Mouse (Mus musculus): Measurements from ENCODE around the gene Laptm5. TPM values are rescaled to one million over a fixed set of nuclear protein-coding genes. Genes with fewer than 3 reads are reported as not detected.

Laptm5 gene
- total RNA-seq, 2 experiments from 2014 or later: 30.3 to 31.0 TPM

GRCm38 (mm10) chr4:130899782-130900427 is 13.0 kb upstream of the Laptm5 start:
- DNase-seq: no peak

DNA sequence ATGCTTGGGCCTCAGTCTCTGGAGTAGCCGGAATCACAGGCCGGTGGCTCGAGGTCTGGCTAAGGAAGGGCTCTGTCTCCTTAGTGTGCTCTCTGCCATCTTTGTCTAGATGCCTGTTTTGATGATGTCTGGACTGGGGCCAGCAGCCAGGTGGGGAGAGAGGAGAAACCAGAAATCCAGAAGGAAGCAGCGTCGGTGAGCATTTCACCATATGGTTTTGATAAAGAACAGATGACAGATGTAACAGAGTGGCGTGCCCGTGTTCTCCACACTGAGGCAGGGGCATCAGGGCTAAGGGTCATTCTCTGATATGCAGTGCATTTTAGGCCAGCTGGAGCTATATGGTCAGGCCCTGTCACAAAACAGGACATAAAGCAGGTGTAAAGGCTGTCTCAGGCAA is 12.2 kb upstream of the Laptm5 start:
- DNase-seq: no peak

DNA sequence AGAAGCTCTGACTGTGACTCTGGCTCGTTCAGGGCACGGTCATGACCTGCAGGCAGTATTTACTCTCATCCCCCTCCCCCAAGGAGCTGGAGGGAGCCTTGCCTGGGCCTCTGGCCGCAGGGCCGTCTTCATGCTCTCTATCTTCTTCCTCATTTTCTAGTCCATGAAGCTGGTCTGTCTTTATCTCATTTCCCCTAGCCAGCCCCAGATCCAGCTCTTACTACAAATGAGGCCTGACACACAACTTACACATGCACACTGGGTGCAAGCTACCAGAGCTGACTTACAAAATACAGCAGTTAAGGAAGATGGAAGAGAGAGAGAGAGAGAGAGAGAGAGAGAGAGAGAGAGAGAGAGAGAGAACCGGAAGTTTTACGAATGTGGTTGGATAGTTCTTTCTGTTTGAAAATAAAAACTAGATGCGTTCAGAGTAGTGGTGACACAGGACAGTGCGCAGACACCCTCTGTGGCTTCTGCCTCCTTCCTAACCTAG is 10.6 kb upstream of the Laptm5 start:
- DNase-seq: no peak

- no peak for DNase-seq
Observed at GRCm38 (mm10) chr4:130905025-130905424, 7.9 kb upstream of the Laptm5 start.

GRCm38 (mm10) chr4:130905882-130906281 is 7.0 kb upstream of the Laptm5 start:
- no peak for DNase-seq

- DNase-seq: peak in 1 of 2 experiments; percentile 32
Observed at GRCm38 (mm10) chr4:130906296-130906695, 6.6 kb upstream of the Laptm5 start.

GRCm38 (mm10) chr4:130907200-130908069 is 5.5 kb upstream of the Laptm5 start:
- DNase-seq: no peak

DNA sequence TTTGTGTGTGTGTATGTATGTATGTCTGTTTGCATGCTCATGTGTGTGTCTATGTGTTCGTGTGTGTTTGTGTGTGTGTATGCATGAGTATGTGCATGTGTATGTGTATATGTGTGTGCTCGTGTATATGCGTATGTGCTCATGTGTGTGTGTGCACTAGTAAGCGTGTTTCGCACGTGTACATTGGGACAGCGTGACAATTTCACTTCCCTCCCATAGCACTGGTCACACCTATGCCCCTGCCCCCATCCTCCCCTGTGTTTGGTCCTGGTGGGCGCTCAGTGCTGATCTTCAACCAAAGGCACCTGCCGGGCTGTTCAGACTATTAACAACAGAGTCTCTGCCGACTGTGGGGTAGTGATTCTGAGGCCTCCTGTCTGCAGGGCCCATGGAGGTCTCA is 4.8 kb upstream of the Laptm5 start:
- DNase-seq: no peak

DNA sequence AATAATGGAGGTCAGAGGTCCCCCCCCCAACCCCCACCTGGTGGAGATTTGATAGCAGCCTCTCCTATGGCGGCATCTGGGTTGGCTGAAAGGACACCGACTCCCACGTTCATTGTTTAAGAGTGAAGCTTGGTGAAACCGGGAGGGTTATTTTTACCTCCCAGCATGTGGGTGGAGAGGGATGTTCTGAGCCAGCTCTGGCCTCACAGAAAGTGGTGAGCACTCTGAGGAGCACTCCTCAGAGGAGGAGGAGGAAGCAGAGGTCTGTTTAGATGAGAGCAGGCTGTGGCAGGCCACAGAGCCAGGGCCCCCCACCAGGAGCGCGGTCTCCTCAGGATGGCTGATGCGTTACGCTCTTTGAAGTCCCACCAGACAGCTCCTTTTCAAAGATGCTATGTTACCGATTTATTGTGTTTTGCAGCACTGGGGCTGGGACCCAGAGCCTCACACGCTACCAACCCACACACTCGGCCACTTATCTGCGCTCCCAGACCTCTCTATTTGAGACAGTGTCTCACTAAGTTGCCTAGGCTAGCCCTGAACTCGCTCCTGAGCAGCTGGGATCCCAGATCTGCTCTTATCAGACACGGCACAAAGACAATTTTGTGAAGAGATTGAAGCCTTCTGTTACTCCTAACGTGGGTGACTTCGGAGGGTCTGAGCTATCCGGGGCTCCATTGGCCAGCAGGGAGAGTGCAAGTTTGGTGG is 3.6 kb upstream of the Laptm5 start:
- peak; percentile 22 to 41 for DNase-seq

- no peak for DNase-seq
Observed at GRCm38 (mm10) chr4:130910666-130911065, 2.3 kb upstream of the Laptm5 start.

GRCm38 (mm10) chr4:130912626-130913025 is 299 bp upstream of the Laptm5 start:
- no peak for DNase-seq

- no peak for DNase-seq
Observed at GRCm38 (mm10) chr4:130913511-130913910, 586 bp downstream of the Laptm5 start.

DNA sequence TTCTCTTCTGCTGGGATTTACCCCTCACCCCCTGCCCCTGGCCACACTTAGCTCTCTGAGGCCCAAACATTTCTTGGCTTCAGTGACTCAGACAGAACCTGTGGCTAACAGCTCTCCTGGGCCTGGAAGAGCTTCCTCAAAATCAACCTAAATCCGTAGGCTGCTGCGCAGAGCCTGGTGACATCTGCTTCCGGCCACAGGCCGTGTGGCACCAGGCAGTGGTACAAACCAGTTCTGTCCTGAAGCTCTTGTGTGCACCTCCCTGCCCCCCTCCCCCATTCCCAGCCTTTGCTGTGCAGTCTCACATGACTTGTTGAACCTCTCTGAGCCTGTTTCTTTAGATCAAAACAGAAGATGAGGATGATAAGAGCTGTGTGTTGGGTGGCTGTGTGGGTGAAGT is 1.1 kb downstream of the Laptm5 start:
- DNase-seq: no peak

- DNase-seq: no peak
Observed at GRCm38 (mm10) chr4:130914527-130914926, 1.6 kb downstream of the Laptm5 start.

DNA sequence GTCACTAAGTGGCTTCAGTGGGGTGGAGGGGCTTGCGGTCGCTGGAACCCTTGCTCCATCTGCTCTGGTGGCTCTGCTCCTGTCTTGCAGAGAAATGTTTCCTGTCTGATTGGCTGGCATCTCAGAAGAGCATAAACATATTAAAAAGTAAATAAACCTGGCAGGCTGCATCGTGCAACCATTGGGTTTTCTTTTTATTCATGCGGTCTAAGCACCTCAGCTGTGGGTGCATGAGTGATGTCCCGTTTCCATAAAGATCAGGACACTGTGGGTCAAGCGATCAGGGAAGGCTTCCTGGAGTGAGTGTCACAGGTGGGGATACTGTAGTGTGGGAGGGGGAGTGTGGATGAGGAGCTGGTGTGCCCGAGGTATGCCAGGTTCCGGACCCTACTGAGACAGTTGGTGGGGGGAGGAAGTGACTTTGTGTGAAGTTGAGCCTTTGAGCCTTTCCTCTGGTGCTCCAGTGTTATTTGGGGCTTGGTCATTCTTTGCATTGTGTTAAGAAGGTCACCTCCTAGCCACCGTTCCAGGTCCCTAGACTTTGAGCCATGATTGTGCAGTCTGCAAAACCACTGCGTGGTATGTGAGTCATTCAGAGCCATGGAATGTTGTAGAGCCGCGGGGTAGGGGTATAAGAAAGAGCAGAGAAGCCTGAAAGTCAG is 2.2 kb downstream of the Laptm5 start:
- no peak for DNase-seq

DNA sequence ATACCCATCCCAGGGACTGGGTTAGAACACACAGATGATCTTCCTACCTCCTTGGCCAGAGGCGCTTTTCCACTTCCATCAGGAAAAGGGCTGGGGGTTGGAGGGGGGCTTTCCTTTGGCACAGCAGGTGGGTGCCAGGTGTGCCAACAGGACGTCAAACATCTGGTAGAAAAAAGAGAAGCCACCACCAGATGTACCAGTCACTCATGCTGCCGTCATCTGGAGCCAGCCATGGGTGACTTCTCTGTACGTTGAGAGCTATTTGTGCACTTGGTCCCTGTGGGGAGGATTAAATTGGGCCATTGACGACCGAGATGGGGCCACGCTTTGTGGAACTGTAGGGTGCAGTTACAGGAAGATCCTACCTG is 2.7 kb downstream of the Laptm5 start:
- no peak for DNase-seq

DNA sequence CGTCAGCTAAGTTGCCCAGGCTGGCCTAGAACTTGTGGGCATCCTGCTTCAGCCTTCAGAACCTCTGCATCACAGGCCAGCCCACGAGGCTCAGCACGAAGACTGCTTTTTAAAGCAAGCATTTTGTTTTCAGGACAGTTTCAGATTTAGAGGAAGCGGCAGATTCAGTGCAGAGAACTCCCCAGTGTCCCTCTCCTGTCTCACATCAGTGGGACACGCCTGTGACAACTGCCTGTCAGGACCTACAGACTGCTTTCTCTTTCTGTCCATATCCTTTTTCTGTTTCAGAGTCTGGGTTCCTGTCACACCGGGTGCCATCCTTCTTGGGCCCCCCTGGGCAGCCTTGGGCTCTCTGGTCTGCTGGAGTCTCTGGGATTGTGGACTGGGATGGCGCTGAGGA is 3.7 kb downstream of the Laptm5 start:
- DNase-seq: no peak

DNA sequence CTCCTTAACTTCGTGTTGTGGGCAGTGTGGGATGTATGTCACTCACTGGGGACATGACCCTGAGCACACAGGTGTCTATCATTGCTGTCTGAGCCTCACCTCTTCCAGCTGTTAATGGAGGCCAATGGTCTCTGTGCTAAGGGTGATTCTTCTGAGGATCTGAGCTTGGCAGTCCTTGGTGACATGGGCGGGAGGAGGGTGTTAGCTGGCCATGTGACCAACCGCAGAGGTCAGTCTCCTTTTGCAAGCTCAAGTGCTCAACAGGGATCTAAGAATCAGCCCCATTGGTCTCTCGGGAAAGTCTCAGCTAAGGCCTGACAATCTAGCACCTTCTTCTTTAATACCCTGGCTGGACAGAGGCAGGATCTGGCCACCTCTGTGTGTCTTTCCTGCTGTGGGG is 4.6 kb downstream of the Laptm5 start:
- no peak for DNase-seq

GRCm38 (mm10) chr4:130918805-130919749 is 6.2 kb downstream of the Laptm5 start:
- DNase-seq: no peak

DNA sequence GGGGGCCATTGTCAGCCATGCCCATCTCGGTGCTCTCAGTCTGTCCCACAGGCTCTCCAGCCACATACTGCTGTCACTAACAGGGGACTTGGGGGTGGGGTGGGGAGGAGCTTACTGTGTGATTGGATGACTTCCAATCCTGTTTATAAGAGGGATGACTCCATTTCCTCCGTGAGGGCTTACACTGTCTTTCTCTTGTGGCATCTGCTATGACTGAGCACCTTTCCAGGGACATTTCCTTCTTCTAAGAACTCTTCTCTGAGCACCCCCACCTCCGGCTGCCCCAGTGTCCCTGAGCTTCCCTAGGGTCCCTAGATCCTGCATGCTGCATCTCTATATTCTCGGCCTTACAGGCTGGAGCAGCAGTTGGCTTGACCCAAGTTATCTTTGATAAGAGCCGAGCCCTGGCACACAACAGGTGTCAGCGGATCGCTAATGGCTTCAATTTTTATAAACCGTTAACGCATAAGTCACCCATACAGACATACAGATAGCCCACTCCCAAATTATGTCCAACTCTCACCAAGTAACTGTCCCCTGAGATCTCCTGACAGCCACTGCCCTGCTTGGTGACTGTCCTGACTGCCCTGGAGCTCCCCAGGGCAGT is 6.9 kb downstream of the Laptm5 start:
- no peak for DNase-seq

Measured in layer of hippocampus, postnatal 36 days (tissue).